Mouse (Mus musculus) cerebellum, adult 2 months (tissue): ENCODE measurements around the gene Glyr1.

Experiments used
- CTCF ChIP-seq: fragments of 200-500 bp; IDR thresholded peaks from 2 replicates; pipeline ENCODE4 v1.5.1; 2011; ENCODE audit warnings: low read depth, mild to moderate bottlenecking, control low read depth, low read length, moderate library complexity, borderline replicate concordance; ENCODE audit not compliant: insufficient read depth
- POLR2A ChIP-seq: fragments of 200-500 bp; IDR thresholded peaks from 2 replicates; pipeline ENCODE4 v1.6.1; 2011; ENCODE audit warnings: low read length, control low read depth, borderline replicate concordance; ENCODE audit not compliant: insufficient read depth

DNA sequence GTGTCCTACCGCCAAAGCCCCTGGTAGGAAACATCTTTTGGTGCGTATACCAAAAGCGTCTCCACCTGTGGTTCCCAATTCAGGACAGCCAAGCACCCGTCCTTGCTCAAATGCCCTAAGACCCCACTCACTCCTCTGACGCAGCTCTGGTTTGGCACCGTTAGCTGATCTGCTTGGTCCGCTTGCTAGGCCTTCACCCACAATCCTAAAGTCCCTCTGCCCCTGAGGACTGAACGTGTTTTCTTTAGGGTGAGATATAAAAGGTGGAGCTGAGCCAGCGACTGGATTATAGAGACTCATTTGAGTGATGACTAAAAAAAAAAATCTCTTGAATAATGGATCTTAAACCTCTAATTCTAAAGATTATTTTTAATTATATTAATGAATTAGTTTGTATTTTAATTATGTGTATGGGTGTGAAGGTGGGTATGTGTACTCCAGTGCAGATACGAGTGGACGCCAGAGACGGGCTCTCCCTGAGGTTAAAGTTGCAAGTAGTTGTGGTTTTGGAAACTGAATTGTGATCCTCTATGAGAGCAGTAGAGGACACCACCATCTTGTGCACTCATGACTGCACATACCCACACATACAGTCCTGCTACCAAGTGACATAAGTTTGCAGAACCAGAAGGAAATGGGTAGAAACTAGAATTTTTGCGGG is 84.8 kb downstream of the Glyr1 start:
- TF ChIP-seq CTCF (no peak), POLR2A (no peak)
